Mouse (Mus musculus): ENCODE results near the gene Nkapd1. TPM values are rescaled to one million over a fixed set of nuclear protein-coding genes. Genes with fewer than 3 reads are reported as not detected.
"Not testable (repeated sequence)": the region's sequence is repeated elsewhere in the genome, so short reads cannot be mapped to it uniquely, and the experiment has no call there.

Nkapd1 gene
- polyA plus RNA-seq, 1 experiment from 2014 or later: 13.1 TPM

- 0 out of 2 replicates have a peak, but pooled peaks have one; percentile 4 for ATAC-seq
- 65% methylated on average over 6 of the region's 6 CpGs for WGBS (ENCODE audit: insufficient replicate concordance)
- peaks cover 7% of the 10 kb centered on the region; the same call in 1 of the 2 replicates for H3K4me1 ChIP-seq
- H3K27ac ChIP-seq: no peak overlapping the region
- no peak overlapping the region for H3K4me2 ChIP-seq
- no peak overlapping the region for H3K9ac ChIP-seq
- H3K36me3 ChIP-seq: peaks cover 40% of the 10 kb centered on the region
- no peaks in the 10 kb centered on the region for H3K27me3 ChIP-seq (replicated peaks)
- no peak overlapping the region for H3K4me3 ChIP-seq
- H3K9me3 ChIP-seq (replicated peaks): no peaks in the 10 kb centered on the region
Measured at GRCm38 (mm10) chr9:50632016-50632688, 14.9 kb upstream of the Nkapd1 start.

- H3K4me3 ChIP-seq; H3K27ac ChIP-seq; H3K4me1 ChIP-seq; H3K9ac ChIP-seq; ATAC-seq; H3K27me3 ChIP-seq (replicated peaks); H3K4me2 ChIP-seq; H3K9me3 ChIP-seq (replicated peaks): not testable (repeated sequence)
- WGBS (ENCODE audit: insufficient replicate concordance): 82% methylated on average over 6 of the region's 8 CpGs
- H3K36me3 ChIP-seq: peaks cover 31% of the 10 kb centered on the region
Measured at GRCm38 (mm10) chr9:50630903-50631302, 13.6 kb upstream of the Nkapd1 start.

DNA sequence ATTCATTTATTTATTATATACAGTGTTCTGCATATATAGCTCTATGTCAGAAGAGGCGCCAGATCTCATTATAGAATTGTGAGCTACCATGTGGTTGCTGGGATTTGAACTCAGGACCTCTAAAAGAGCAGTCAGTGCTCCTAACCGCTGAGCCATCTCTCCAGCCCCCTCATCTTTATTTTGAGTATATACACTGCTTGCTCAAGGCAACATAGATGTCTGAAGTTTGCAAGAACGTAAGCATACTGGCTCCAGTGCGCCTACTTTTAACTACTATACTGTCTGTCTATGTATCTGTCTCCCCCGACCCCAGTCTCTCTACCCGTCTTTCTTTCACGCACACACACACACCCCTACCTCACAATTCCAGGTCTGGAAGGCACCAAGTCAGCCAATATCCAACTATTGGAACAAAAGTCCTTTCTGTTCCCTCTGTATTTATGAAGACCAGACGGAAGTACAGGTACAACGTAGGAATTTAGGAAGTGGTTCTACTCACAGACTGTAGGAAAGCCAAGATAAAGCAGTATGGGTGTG is 598 bp upstream of the Nkapd1 start:
- H3K4me2 ChIP-seq: peak overlapping the region; percentile 84
- H3K27me3 ChIP-seq (replicated peaks): no peaks in the 10 kb centered on the region
- H3K36me3 ChIP-seq: peaks cover 25% of the 10 kb centered on the region
- H3K9me3 ChIP-seq (replicated peaks): no peaks in the 10 kb centered on the region
- no peak overlapping the region for H3K27ac ChIP-seq
- H3K4me1 ChIP-seq: peaks cover 20% of the 10 kb centered on the region
- H3K9ac ChIP-seq: peak overlapping the region; percentile 93; the same call in 1 of the 2 replicates
- WGBS (ENCODE audit: insufficient replicate concordance): 52% methylated on average over 9 of the region's 9 CpGs
- H3K4me3 ChIP-seq: peak overlapping the region; percentile 98
- ATAC-seq: no peak

DNA sequence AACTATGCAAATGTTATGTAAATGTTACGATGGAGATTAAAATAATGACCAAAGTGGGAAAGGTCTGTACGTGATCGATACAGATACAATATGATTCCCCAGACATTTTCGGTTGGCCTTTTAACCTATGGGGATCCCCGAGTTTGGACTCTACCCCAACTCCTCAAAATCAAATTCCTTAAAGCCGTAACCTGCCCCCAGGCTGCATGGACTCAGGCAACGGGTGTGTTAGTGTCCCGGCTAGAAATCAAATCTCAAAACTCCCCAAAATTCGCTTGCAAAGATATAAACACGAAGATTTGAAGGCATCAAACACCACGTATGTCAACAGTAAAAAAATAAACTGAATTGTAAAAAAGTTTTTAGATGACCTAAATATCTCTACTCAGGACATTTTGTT is 1.1 kb downstream of the Nkapd1 start:
- Histone ChIP-seq H3K9ac (peak overlapping the region; percentile 93), H3K27me3 (replicated peaks) (no peaks in the 10 kb centered on the region), H3K36me3 (peaks cover 41% of the 10 kb centered on the region), H3K4me1 (peaks cover 20% of the 10 kb centered on the region), H3K4me3 (peak overlapping the region; percentile 98), H3K9me3 (replicated peaks) (no peaks in the 10 kb centered on the region), H3K27ac (peak overlapping the region; percentile 94), H3K4me2 (peak overlapping the region; percentile 84)
- WGBS (ENCODE audit: insufficient replicate concordance): 28% methylated on average over 11 of the region's 11 CpGs
- ATAC-seq: no peak

DNA sequence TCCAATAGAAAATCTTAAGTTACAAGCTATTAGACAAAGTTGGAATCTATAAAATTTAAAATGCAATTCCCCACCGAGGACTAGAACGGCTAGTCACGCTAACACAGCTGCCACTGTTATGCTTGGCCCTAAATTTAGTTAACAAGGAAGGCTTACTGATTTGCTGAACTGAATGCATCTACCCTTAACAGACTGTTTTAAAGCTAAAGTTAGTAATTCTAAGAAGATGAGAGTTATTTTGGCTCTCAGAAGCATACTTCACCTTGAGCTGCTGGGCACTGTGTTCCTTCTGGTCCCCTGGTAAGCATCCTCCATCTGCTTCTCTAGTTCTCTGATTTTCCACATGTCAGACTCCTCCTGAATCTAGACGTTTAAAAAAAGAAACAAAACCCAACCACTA is 5.1 kb downstream of the Nkapd1 start:
- Histone ChIP-seq H3K4me2 (no peak overlapping the region), H3K27me3 (replicated peaks) (no peaks in the 10 kb centered on the region), H3K9me3 (replicated peaks) (no peaks in the 10 kb centered on the region), H3K4me3 (no peak overlapping the region), H3K36me3 (peaks cover 81% of the 10 kb centered on the region), H3K27ac (no peak overlapping the region), H3K4me1 (peaks cover 16% of the 10 kb centered on the region), H3K9ac (no peak overlapping the region)
- 80% methylated on average over 4 of the region's 4 CpGs for WGBS (ENCODE audit: insufficient replicate concordance)
- no peak for ATAC-seq

DNA sequence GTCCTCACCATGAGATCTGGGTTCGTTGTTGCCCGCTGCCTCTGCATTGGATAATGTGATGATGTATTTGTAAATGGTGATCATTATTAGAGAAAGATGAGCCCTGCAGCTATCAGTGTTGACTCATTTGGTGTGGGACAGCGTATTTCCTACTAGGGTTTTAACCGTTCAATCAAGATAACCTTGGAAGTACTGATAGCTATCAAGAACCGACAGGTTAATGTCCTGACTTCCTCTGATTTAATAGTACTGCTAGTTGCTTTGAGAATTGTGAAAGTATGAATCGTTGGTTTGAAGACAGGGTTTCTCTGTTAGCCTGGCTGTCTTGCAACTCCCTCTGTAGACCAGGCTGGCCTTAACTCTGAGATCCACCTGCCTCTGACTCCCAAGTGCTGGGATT is 12.9 kb downstream of the Nkapd1 start:
- H3K36me3 ChIP-seq: peaks cover 62% of the 10 kb centered on the region
- peak overlapping the region; percentile 84 for H3K9ac ChIP-seq
- no peaks in the 10 kb centered on the region for H3K27me3 ChIP-seq (replicated peaks)
- H3K4me3 ChIP-seq: peak overlapping the region; percentile 77
- peaks cover 48% of the 10 kb centered on the region for H3K4me1 ChIP-seq
- H3K27ac ChIP-seq: peak overlapping the region; percentile 88
- H3K9me3 ChIP-seq (replicated peaks): no peaks in the 10 kb centered on the region
- no peak; the same call in 1 of the 2 replicates for ATAC-seq
- H3K4me2 ChIP-seq: peak overlapping the region; percentile 76
- under 1% methylated on average over 6 of the region's 6 CpGs for WGBS (ENCODE audit: insufficient replicate concordance)

DNA sequence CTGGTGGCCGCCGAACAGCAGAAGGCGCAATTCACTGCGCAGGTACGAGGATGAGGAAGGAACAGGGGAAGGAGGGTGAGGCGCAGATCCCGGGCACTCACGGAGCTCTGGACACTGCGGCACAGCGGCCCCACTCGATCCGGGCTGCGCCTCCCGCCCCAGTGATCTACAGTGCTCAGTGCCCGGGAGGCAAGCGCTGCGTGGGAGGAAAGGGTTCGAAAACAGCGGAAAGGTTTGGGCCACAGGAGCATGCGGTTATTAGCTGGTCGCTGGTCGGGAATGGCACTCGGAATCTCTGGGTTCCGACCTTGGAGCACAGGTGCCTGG is 13.3 kb downstream of the Nkapd1 start:
- Histone ChIP-seq H3K4me3 (peak overlapping the region; percentile 77), H3K27ac (peak overlapping the region; percentile 88), H3K4me1 (peaks cover 48% of the 10 kb centered on the region), H3K9ac (peak overlapping the region; percentile 84), H3K36me3 (peaks cover 63% of the 10 kb centered on the region), H3K27me3 (replicated peaks) (no peaks in the 10 kb centered on the region), H3K4me2 (peak overlapping the region; percentile 76), H3K9me3 (replicated peaks) (no peaks in the 10 kb centered on the region)
- ATAC-seq: peak; percentile 79
- 1% methylated on average over 24 of the region's 24 CpGs for WGBS (ENCODE audit: insufficient replicate concordance)

- Histone ChIP-seq H3K4me3 (peak within 1 kb of the TSS; percentile 77), H3K4me2 (peak within 1 kb of the TSS; percentile 76), H3K4me1 (peaks cover 48% of the 10 kb centered on the region), H3K9me3 (replicated peaks) (no peaks in the 10 kb centered on the region), H3K36me3 (peaks cover 63% of the 10 kb centered on the region), H3K27me3 (replicated peaks) (no peaks in the 10 kb centered on the region), H3K27ac (peak within 1 kb of the TSS; percentile 88), H3K9ac (peak within 1 kb of the TSS; percentile 84)
- ATAC-seq: peak; percentile 93
- WGBS (ENCODE audit: insufficient replicate concordance): under 1% methylated on average over 48 of the region's 48 CpGs
Measured at GRCm38 (mm10) chr9:50603189-50603997, 13.9 kb downstream of the Nkapd1 start, which contains the start of the genes Sdhd and Timm8b. TSS of gene Sdhd (minus strand) at chr9:50603812. TSS of gene Timm8b (plus strand) at chr9:50603910.

DNA sequence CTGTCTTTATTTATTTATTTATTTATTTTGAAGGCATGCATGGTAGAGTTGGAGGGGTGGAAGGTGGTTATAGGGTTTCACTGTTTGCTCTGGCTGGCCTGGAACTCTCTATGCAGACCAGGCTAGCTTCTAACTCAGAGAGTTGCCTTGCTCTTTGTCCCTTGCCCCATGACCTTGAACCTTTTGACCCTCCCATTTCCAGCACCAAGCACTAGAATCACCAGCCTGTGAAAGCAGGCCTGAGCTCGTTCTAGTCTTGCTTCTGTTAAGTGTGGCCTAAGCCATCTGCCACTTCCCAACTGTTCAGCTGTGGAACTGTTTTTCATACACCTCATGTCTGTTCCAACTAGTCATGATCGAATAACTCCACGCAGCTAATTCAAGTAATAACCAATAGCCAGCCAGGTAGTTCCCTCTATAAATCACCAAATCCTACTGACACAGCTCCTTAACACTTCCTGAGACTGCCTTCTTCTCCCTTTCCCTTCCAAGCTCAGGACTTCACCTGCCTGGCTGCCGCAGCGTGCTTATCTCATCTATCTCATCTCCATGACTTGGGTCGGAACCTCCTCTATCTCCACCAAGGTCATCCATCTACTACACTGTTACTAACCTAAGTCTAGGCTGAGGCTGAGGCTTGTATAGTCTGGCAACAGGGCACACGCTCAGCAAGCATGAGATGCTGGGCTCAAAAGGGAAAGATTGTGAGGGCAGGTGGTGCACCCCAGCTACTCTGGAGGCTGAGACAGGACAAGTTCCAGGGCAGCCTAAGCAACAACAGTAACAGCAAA is 15.0 kb downstream of the Nkapd1 start:
- peak overlapping the region; percentile 84 for H3K9ac ChIP-seq
- 37% methylated on average over 7 of the region's 7 CpGs for WGBS (ENCODE audit: insufficient replicate concordance)
- ATAC-seq: no peak
- peak overlapping the region; percentile 76 for H3K4me2 ChIP-seq
- no peaks in the 10 kb centered on the region for H3K27me3 ChIP-seq (replicated peaks)
- H3K4me1 ChIP-seq: peaks cover 48% of the 10 kb centered on the region
- no peaks in the 10 kb centered on the region for H3K9me3 ChIP-seq (replicated peaks)
- H3K36me3 ChIP-seq: peaks cover 63% of the 10 kb centered on the region
- H3K27ac ChIP-seq: peak overlapping the region; percentile 88
- H3K4me3 ChIP-seq: peak overlapping the region; percentile 77

DNA sequence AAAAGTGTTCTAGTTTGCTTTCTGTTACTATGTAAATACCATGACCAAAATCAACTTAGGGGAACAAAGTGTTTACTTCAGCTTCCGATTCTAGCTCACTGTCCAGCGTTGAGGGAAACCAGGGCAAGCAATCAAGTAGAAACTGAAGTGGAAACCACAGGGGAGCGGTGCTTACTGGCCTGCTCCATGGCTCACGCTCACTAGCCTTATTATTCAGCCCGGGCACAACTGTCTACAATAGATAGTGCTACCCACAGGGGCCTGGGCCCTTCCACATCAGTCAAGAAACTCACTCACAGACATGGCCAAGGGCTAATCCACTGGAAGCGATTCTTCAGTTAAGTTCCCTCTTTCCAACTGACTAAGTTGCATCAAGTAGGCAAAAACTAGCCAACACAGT is 15.7 kb downstream of the Nkapd1 start:
- peak; percentile 73 for ATAC-seq
- Histone ChIP-seq H3K9ac (peak overlapping the region; percentile 84), H3K9me3 (replicated peaks) (no peaks in the 10 kb centered on the region), H3K4me2 (peak overlapping the region; percentile 76), H3K4me1 (peaks cover 48% of the 10 kb centered on the region), H3K27ac (peak overlapping the region; percentile 88), H3K4me3 (peak overlapping the region; percentile 77), H3K27me3 (replicated peaks) (no peaks in the 10 kb centered on the region), H3K36me3 (peaks cover 63% of the 10 kb centered on the region)
- 31% methylated on average over 6 of the region's 6 CpGs for WGBS (ENCODE audit: insufficient replicate concordance)

DNA sequence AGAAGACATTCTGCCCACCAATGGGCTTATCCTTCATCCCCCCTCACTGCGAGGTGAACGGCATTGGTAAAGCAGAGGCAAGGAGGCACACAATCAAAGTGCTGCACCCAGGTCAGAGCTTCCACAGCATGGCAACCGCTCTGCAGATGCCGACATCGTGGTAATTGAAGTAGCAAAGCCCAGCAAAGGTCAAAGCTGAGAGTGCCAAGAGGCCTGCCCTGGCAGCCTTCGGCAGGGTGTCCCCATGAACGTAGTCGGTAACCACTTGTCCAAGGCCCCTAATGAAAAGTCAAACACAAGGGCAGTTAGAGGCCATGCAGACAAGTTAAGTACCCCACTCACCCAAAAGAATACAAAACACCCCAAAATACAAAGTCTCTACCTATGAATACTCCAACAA is 20.3 kb downstream of the Nkapd1 start:
- H3K9ac ChIP-seq: no peak overlapping the region
- H3K27me3 ChIP-seq (replicated peaks): no peaks in the 10 kb centered on the region
- no peak overlapping the region for H3K4me3 ChIP-seq
- no peaks in the 10 kb centered on the region for H3K9me3 ChIP-seq (replicated peaks)
- WGBS (ENCODE audit: insufficient replicate concordance): 85% methylated on average over 8 of the region's 8 CpGs
- H3K36me3 ChIP-seq: peaks cover 67% of the 10 kb centered on the region
- ATAC-seq: no peak
- H3K27ac ChIP-seq: no peak overlapping the region
- peaks cover 22% of the 10 kb centered on the region for H3K4me1 ChIP-seq
- no peak overlapping the region for H3K4me2 ChIP-seq

Measured in liver, embryonic 12.5 days (tissue).